Mouse (Mus musculus) spleen, adult 2 months (tissue): ENCODE measurements around the gene H2-Eb2. TPM values are rescaled to one million over a fixed set of nuclear protein-coding genes. Genes with fewer than 3 reads are reported as not detected.

Source experiments
- DNase-seq, 2 experiments: peaks; one replicate each; pipeline versions ENCODE4 v3.0.0 to v3.0.0-alpha.2; 2012 to 2021; ENCODE audit warnings: low spot score in 2 of 2, low read depth in 1 of 2
- H3K27ac ChIP-seq: fragments of 200-500 bp; 2 replicates; pipeline ENCODE4 v1.5.1; 2012; ENCODE audit warnings: low read length, inconsistent platforms; ENCODE audit not compliant: insufficient read depth
- H3K27me3 ChIP-seq: fragments of 200-500 bp; 2 replicates; pipeline ENCODE4 v1.6.1; 2012; ENCODE audit warnings: mild to moderate bottlenecking, moderate library complexity, low read length, inconsistent platforms; ENCODE audit not compliant: control insufficient read depth, insufficient read depth
- H3K36me3 ChIP-seq: fragments of 200-500 bp; 2 replicates; pipeline ENCODE4 v1.6.1; 2012; ENCODE audit warnings: mild to moderate bottlenecking, low read length, inconsistent platforms; ENCODE audit not compliant: control insufficient read depth, insufficient read depth
- H3K4me1 ChIP-seq: fragments of 200-500 bp; 2 replicates; pipeline ENCODE4 v1.6.1; 2011; ENCODE audit warnings: inconsistent platforms; ENCODE audit not compliant: control insufficient read depth, insufficient read depth, insufficient read length
- H3K4me3 ChIP-seq: fragments of 200-500 bp; 2 replicates; pipeline ENCODE4 v1.5.1; 2011; ENCODE audit warnings: mild to moderate bottlenecking, inconsistent platforms; ENCODE audit not compliant: insufficient read depth, insufficient read length; ENCODE audit errors: extremely low read depth
- CTCF ChIP-seq: fragments of 200-500 bp; IDR thresholded peaks from 2 replicates; pipeline ENCODE4 v1.5.1; 2011; ENCODE audit warnings: mild to moderate bottlenecking, inconsistent platforms; ENCODE audit not compliant: insufficient read depth, insufficient read length, insufficient replicate concordance; ENCODE audit errors: extremely low read depth
- POLR2A ChIP-seq: fragments of 200-500 bp; IDR thresholded peaks from 2 replicates; pipeline ENCODE4 v1.6.1; 2011; ENCODE audit warnings: low read depth, low read length, inconsistent platforms
- WGBS: fragments of 180-500 bp; shearing (Covaris S2); methylation state at CpG from one replicate; pipeline ENCODE4 v1.1.7; 2018; 5-methylcytosine and 5-hydroxymethylcytosine counted together
- polyA plus RNA-seq: library from polyadenylated mRNA; depleted of rRNA; stranded (reverse); fragments of >200 nt; gene quantifications from 2 replicates; pipeline ENCODE4 v1.2.3, GENCODE M21; 2012

H2-Eb2 gene
- polyA plus RNA-seq, 1 experiment: 11.4 TPM

- Histone ChIP-seq H3K4me3 (no peak overlapping the region), H3K36me3 (no peaks in the 10 kb centered on the region), H3K27ac (no peak overlapping the region), H3K27me3 (no peaks in the 10 kb centered on the region), H3K4me1 (peaks cover 6% of the 10 kb centered on the region; the same call in 1 of the 2 replicates)
- TF ChIP-seq CTCF: no peak
- WGBS: 73% methylated on average over 10 of the region's 10 CpGs
- no peak for DNase-seq
Measured at GRCm38 (mm10) chr17:34365031-34365430, 39.6 kb downstream of the H2-Eb2 start.

GRCm38 (mm10) chr17:34370563-34370962 lies 45.1 kb downstream of the H2-Eb2 start:
- no peaks in the 10 kb centered on the region for H3K4me1 ChIP-seq
- no peak for DNase-seq
- H3K4me3 ChIP-seq: no peak overlapping the region
- no peaks in the 10 kb centered on the region for H3K36me3 ChIP-seq
- H3K27ac ChIP-seq: no peak overlapping the region
- no peak for TF ChIP-seq POLR2A
- no peak for TF ChIP-seq CTCF
- 88% methylated on average over 4 of the region's 4 CpGs for WGBS
- no peaks in the 10 kb centered on the region for H3K27me3 ChIP-seq

GRCm38 (mm10) chr17:34373055-34373709 lies 47.7 kb downstream of the H2-Eb2 start:
- TF ChIP-seq POLR2A (no peak), CTCF (no peak)
- no peak for DNase-seq
- Histone ChIP-seq H3K27me3 (no peaks in the 10 kb centered on the region), H3K36me3 (no peaks in the 10 kb centered on the region), H3K4me1 (peaks cover 9% of the 10 kb centered on the region; the same call in 1 of the 2 replicates), H3K4me3 (no peak overlapping the region), H3K27ac (no peak overlapping the region)
- 67% methylated on average over 6 of the region's 6 CpGs for WGBS

GRCm38 (mm10) chr17:34376847-34377246 lies 51.4 kb downstream of the H2-Eb2 start, which contains the start of gene Btnl1:
Gene Btnl1, plus strand, starts transcription at chr17:34377132.
- peaks cover 11% of the 10 kb centered on the region; the same call in 1 of the 2 replicates for H3K4me1 ChIP-seq
- H3K36me3 ChIP-seq: no peaks in the 10 kb centered on the region
- 53% methylated on average over 2 of the region's 2 CpGs for whole genome bisulfite sequencing
- no peaks in the 10 kb centered on the region for H3K27me3 ChIP-seq
- peak within 1 kb of the TSS; percentile 65 for H3K27ac ChIP-seq
- no peak for TF ChIP-seq CTCF
- no peak for TF ChIP-seq POLR2A
- DNase-seq: no peak
- no peak within 1 kb of the TSS for H3K4me3 ChIP-seq

- no peak for DNase-seq
- Histone ChIP-seq H3K4me3 (no peak overlapping the region), H3K4me1 (peaks cover 11% of the 10 kb centered on the region; the same call in 1 of the 2 replicates), H3K36me3 (no peaks in the 10 kb centered on the region), H3K27ac (peak overlapping the region; percentile 65), H3K27me3 (no peaks in the 10 kb centered on the region)
- no peak for TF ChIP-seq CTCF
- no peak for TF ChIP-seq POLR2A
- 24% methylated on average over 6 of the region's 6 CpGs for WGBS
Measured at GRCm38 (mm10) chr17:34377450-34378209, 52.2 kb downstream of the H2-Eb2 start.

GRCm38 (mm10) chr17:34378716-34379115 lies 53.3 kb downstream of the H2-Eb2 start:
- WGBS: 37% methylated on average over 2 of the region's 2 CpGs
- Histone ChIP-seq H3K4me1 (peaks cover 11% of the 10 kb centered on the region; the same call in 1 of the 2 replicates), H3K27me3 (no peaks in the 10 kb centered on the region), H3K36me3 (no peaks in the 10 kb centered on the region), H3K4me3 (no peak overlapping the region), H3K27ac (no peak overlapping the region)
- TF ChIP-seq POLR2A: no peak
- peak; percentile 36; the same call in 1 of the 2 replicates for TF ChIP-seq CTCF
- peak in 1 of 2 experiments; percentile 38 for DNase-seq

GRCm38 (mm10) chr17:34379451-34379850 lies 54.0 kb downstream of the H2-Eb2 start:
- 92% methylated on average over 7 of the region's 7 CpGs for WGBS
- H3K4me3 ChIP-seq: no peak overlapping the region
- no peak for DNase-seq
- no peak overlapping the region for H3K27ac ChIP-seq
- no peaks in the 10 kb centered on the region for H3K36me3 ChIP-seq
- TF ChIP-seq POLR2A (no peak), CTCF (no peak)
- peaks cover 11% of the 10 kb centered on the region; the same call in 1 of the 2 replicates for H3K4me1 ChIP-seq
- no peaks in the 10 kb centered on the region for H3K27me3 ChIP-seq
